Mouse (Mus musculus): ENCODE measurements at regions not wholly inside any gene's neighbourhood (a gene's known extent, or its start where the extent isn't known, plus 50 kb on each side); places are given as distances from the start of the nearest gene placed in this dataset.

- DNase-seq: no peak
Observed at GRCm38 (mm10) chr2:131672223-131672622, 110.1 kb upstream of the Adra1d start.

- no peak for DNase-seq
Observed at GRCm38 (mm10) chr2:131670876-131671275, 108.8 kb upstream of the Adra1d start.

GRCm38 (mm10) chr2:131667874-131668273 lies 105.8 kb upstream of the Adra1d start:
- DNase-seq: no peak

- no peak for DNase-seq
Observed at GRCm38 (mm10) chr2:131666841-131667364, 104.8 kb upstream of the Adra1d start.

- no peak for DNase-seq
Observed at GRCm38 (mm10) chr2:131664575-131664974, 102.5 kb upstream of the Adra1d start.

- DNase-seq: peak; percentile 46
Observed at GRCm38 (mm10) chr2:131663199-131663809, 101.2 kb upstream of the Adra1d start.

- peak; percentile 22 for DNase-seq
Observed at GRCm38 (mm10) chr2:131652197-131652596, 90.1 kb upstream of the Adra1d start.

- no peak for DNase-seq
Observed at GRCm38 (mm10) chr2:131650611-131651153, 88.6 kb upstream of the Adra1d start.

GRCm38 (mm10) chr2:131644166-131644858 lies 82.2 kb upstream of the Adra1d start:
- DNase-seq: no peak

- no peak for DNase-seq
Observed at GRCm38 (mm10) chr2:131642456-131642855, 80.4 kb upstream of the Adra1d start.

GRCm38 (mm10) chr2:131638996-131639605 lies 77.0 kb upstream of the Adra1d start:
- no peak for DNase-seq

GRCm38 (mm10) chr2:131635791-131636190 lies 73.7 kb upstream of the Adra1d start:
- DNase-seq: no peak

GRCm38 (mm10) chr2:131617916-131618315 lies 55.8 kb upstream of the Adra1d start:
- DNase-seq: no peak

- no peak for DNase-seq
Observed at GRCm38 (mm10) chr2:131612486-131612885, 50.4 kb upstream of the Adra1d start.
